Mouse (Mus musculus) stomach, embryonic 16.5 days (tissue): ENCODE data around the gene Cers6. TPM values are rescaled to one million over a fixed set of nuclear protein-coding genes. Genes with fewer than 3 reads are reported as not detected.

Source experiments
- ATAC-seq: fragments of 200-750 bp; cut with Nextera tagmentation; 2 replicates; pipeline ENCODE4 v1.8.0; 2017; ENCODE audit warnings: moderate number of reproducible peaks, moderate TSS enrichment; ENCODE audit not compliant: insufficient read depth, low FRiP score
- H3K27ac ChIP-seq: fragments of 300-500 bp; sonication (generic); 2 replicates; pipeline ENCODE4 v1.5.1; 2014; ENCODE audit warnings: low read length
- H3K27me3 ChIP-seq: fragments of 300-500 bp; sonication (generic); 2 replicates; pipeline ENCODE4 v1.6.1; 2014; ENCODE audit warnings: low read length, control low read depth, mixed read lengths; ENCODE audit not compliant: control insufficient read depth, insufficient read depth
- H3K36me3 ChIP-seq: fragments of 300-500 bp; sonication (generic); 2 replicates; pipeline ENCODE4 v1.6.1; 2014; ENCODE audit warnings: low read length; ENCODE audit not compliant: control insufficient read depth, insufficient read depth
- H3K4me1 ChIP-seq: fragments of 300-500 bp; sonication (generic); 2 replicates; pipeline ENCODE4 v1.6.1; 2014; ENCODE audit warnings: low read length, control low read depth, mixed read lengths; ENCODE audit not compliant: control insufficient read depth, insufficient read depth
- H3K4me2 ChIP-seq: fragments of 300-500 bp; sonication (generic); 2 replicates; pipeline ENCODE4 v1.6.1; 2014; ENCODE audit warnings: low read depth, low read length, mixed read lengths
- H3K4me3 ChIP-seq: fragments of 300-500 bp; sonication (generic); replicated peaks from 2 replicates; pipeline ENCODE4 v1.5.1; 2014; ENCODE audit warnings: mild to moderate bottlenecking, low read length
- H3K9ac ChIP-seq: fragments of 300-500 bp; sonication (generic); 2 replicates; pipeline ENCODE4 v1.6.1; 2014; ENCODE audit warnings: low read length
- H3K9me3 ChIP-seq: fragments of 300-500 bp; sonication (generic); replicated peaks from 2 replicates; pipeline ENCODE4 v1.6.1; 2016; ENCODE audit warnings: low read length, control low read depth; ENCODE audit not compliant: control insufficient read depth
- WGBS: fragments of 180-500 bp; shearing (Covaris S2); extraction: QIAGEN DNeasy Blood & Tissue Kit; methylation state at CpG from one replicate; pipeline ENCODE4 v1.1.7; 2014; 5-methylcytosine and 5-hydroxymethylcytosine counted together
- polyA plus RNA-seq: library from polyadenylated mRNA; unstranded; fragments of >200 nt; fragmentation: Nextera tagmentation; extraction: Ambion mirVana; gene quantifications from 2 replicates; pipeline ENCODE4 v1.2.1, GENCODE M21; 2015

The Cers6 gene
- polyA plus RNA-seq, 1 experiment from 2014 or later = 26.0 TPM

DNA sequence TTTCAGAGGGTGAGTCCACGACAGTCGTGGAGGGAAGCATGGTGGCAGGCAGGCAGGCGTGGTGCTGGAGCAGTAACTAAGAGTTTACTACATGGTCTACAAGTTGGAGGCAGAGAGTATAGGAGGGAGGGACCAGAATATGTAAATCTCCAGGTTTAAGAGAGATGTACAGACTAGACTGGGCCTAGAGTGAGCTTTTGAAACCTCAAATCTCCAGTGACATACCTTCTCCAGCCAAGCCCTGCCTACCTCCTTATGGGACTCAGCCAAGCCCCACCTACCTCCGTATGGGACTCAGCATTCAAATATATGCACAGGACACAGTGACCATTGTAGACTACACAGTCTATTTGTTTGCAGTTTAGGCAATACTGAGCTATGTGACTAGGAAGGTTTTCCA, 184.7 kb downstream of the Cers6 start:
- H3K4me1 ChIP-seq = 0 out of 2 replicates have a peak, but pooled peaks cover 3% of the 10 kb centered on the region
- no peak for ATAC-seq
- no peak overlapping the region for H3K4me2 ChIP-seq
- H3K9me3 ChIP-seq = no peaks in the 10 kb centered on the region
- WGBS = 72% methylated on average over 4 of the region's 4 CpGs
- no peaks in the 10 kb centered on the region for H3K27me3 ChIP-seq
- no peak overlapping the region for H3K4me3 ChIP-seq
- no peaks in the 10 kb centered on the region for H3K36me3 ChIP-seq
- H3K9ac ChIP-seq = no peak overlapping the region
- H3K27ac ChIP-seq = no peak overlapping the region

DNA sequence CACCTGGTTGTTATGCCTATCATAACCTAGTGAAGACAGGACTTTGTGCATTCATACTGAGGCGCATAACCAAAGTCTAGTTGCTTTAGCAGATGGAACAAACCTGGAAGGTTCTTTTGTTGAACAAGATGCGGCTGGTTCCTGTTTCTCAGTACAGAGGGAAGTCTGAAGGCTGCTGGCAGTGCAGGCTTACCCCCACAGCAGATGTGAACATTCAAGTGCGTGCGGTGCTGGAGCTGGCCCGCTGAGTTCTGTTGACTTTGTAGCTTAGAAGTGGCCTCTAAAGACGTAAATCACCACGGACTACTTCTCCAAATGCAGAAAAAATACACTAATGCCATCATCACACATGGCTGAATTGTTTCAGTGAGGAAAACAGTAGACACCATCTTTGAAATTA, 186.1 kb downstream of the Cers6 start:
- no peak for ATAC-seq
- Histone ChIP-seq H3K4me1 (0 out of 2 replicates have a peak, but pooled peaks cover 3% of the 10 kb centered on the region), H3K27me3 (no peaks in the 10 kb centered on the region), H3K4me2 (no peak overlapping the region), H3K4me3 (no peak overlapping the region), H3K9me3 (no peaks in the 10 kb centered on the region), H3K36me3 (no peaks in the 10 kb centered on the region), H3K9ac (no peak overlapping the region), H3K27ac (no peak overlapping the region)
- WGBS = 62% methylated on average over 7 of the region's 7 CpGs

GRCm38 (mm10) chr2:69047805-69048204, 186.6 kb downstream of the Cers6 start:
- Histone ChIP-seq H3K9ac (no peak overlapping the region), H3K4me1 (0 out of 2 replicates have a peak, but pooled peaks cover 3% of the 10 kb centered on the region), H3K27me3 (no peaks in the 10 kb centered on the region), H3K9me3 (no peaks in the 10 kb centered on the region), H3K4me3 (no peak overlapping the region), H3K36me3 (no peaks in the 10 kb centered on the region), H3K27ac (no peak overlapping the region), H3K4me2 (no peak overlapping the region)
- 91% methylated on average over 3 of the region's 3 CpGs for WGBS
- ATAC-seq = no peak

DNA sequence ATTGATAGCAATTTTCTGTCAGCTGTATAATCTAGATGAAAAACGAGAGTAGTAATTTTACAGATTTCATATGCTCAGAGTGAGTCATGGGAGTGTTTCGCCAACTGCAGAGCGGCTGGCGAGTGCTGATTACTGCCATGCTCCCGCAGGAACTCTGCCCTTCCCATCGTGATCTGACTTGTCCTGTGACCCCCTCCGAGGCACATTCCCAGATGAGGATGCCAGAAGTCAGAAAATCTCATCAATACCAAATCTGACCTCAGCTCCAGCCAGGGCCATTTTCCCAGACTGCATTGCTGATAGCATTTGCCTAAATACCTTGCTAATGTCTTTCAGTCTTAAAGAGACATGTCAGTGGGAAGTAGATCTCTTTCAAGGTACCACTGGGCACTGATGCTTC, 187.9 kb downstream of the Cers6 start:
- WGBS = 57% methylated on average over 7 of the region's 7 CpGs
- H3K27ac ChIP-seq = no peak overlapping the region

DNA sequence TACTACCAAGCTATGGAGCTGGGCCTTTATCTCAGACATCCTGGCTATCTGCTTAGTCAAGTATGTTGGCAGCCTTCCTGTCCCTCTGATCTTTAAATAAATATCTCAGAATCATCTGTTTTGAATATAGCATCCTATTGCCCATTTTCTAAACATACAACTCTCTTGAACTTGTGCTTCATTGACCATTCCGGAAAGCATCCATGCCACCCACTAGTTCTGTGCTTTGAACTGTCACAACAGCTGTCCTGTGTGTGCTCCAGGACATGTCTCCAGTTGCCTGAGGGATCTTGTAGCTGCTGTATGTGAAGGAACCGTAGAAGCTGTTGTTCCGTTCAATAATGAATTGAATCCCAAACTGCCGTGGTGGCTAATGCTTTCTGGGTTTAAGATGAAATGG, 188.9 kb downstream of the Cers6 start:
- Histone ChIP-seq H3K9ac (no peak overlapping the region), H3K36me3 (no peaks in the 10 kb centered on the region), H3K27ac (no peak overlapping the region), H3K27me3 (no peaks in the 10 kb centered on the region), H3K9me3 (no peaks in the 10 kb centered on the region), H3K4me1 (peaks cover 8% of the 10 kb centered on the region; the same call in 1 of the 2 replicates), H3K4me3 (no peak overlapping the region), H3K4me2 (no peak overlapping the region)
- WGBS = 66% methylated on average over 4 of the region's 4 CpGs
- no peak for ATAC-seq

More for the DNA sequence above, 187.9 kb downstream of the Cers6 start:
- no peak overlapping the region for H3K4me2 ChIP-seq
- no peaks in the 10 kb centered on the region for H3K36me3 ChIP-seq
- H3K9me3 ChIP-seq = no peaks in the 10 kb centered on the region
- ATAC-seq = no peak
- no peak overlapping the region for H3K9ac ChIP-seq
- peaks cover 8% of the 10 kb centered on the region; the same call in 1 of the 2 replicates for H3K4me1 ChIP-seq
- no peak overlapping the region for H3K4me3 ChIP-seq
- H3K27me3 ChIP-seq = no peaks in the 10 kb centered on the region

DNA sequence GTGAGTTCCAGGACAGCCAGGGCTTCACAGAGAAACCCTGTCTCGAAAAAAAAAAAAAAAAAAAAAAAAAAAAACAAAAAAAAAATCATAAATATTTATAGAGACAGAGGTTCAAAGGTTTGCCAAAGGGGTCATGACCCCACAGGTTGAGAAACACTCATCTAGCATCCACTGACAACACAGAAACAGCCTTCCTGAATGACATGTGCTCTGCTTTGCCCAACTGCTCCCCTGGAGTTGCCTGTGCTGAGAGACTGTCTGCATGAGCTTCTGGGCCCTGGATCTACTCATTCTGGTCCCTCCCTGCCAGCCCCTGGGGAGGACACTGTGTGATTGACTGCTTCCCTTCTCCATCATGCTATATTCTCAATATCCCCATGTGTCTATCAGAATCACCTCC, 190.4 kb downstream of the Cers6 start:
- H3K9ac ChIP-seq = no peak overlapping the region
- no peak for ATAC-seq
- 50% methylated on average over 1 of the region's 1 CpGs for WGBS

GRCm38 (mm10) chr2:69053210-69053858, 192.1 kb downstream of the Cers6 start:
- Histone ChIP-seq H3K4me2 (no peak overlapping the region), H3K27me3 (no peaks in the 10 kb centered on the region), H3K4me3 (no peak overlapping the region), H3K4me1 (peaks cover 8% of the 10 kb centered on the region; the same call in 1 of the 2 replicates), H3K9me3 (no peaks in the 10 kb centered on the region), H3K27ac (peak overlapping the region; percentile 42), H3K9ac (no peak overlapping the region), H3K36me3 (no peaks in the 10 kb centered on the region)
- peak; percentile 52; the same call in 1 of the 2 replicates for ATAC-seq
- 42% methylated on average over 4 of the region's 4 CpGs for WGBS

More for the DNA sequence above, 190.4 kb downstream of the Cers6 start:
- H3K4me3 ChIP-seq = no peak overlapping the region
- no peaks in the 10 kb centered on the region for H3K36me3 ChIP-seq
- H3K4me1 ChIP-seq = peaks cover 8% of the 10 kb centered on the region; the same call in 1 of the 2 replicates
- H3K27me3 ChIP-seq = no peaks in the 10 kb centered on the region
- H3K9me3 ChIP-seq = no peaks in the 10 kb centered on the region
- no peak overlapping the region for H3K4me2 ChIP-seq
- H3K27ac ChIP-seq = no peak overlapping the region

DNA sequence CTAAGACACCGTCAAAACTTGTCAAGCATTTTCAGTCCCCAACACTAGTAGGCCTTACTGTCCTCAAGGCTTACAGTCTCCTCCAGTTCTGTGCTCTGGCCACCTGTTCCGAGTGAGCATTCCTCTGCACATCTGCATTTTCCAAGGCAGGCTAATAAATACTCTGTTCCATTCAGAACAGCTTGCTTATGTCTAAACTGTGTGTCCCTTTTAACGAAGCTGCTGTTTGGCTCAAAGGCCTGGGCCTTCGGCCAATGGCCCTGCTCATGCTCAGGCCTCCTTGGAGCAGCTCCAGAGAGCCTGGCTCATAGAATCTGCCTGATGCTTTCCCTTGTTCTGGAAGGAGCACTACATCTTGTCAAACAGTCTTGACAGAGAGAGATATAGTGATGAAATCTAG, 193.0 kb downstream of the Cers6 start:
- Histone ChIP-seq H3K4me1 (peaks cover 8% of the 10 kb centered on the region; the same call in 1 of the 2 replicates), H3K36me3 (no peaks in the 10 kb centered on the region), H3K9ac (no peak overlapping the region), H3K27me3 (no peaks in the 10 kb centered on the region), H3K9me3 (no peaks in the 10 kb centered on the region), H3K4me2 (no peak overlapping the region), H3K4me3 (no peak overlapping the region), H3K27ac (peak overlapping the region; percentile 12; the same call in 1 of the 2 replicates)
- ATAC-seq = peak; percentile 91
- WGBS = 45% methylated on average over 4 of the region's 4 CpGs

DNA sequence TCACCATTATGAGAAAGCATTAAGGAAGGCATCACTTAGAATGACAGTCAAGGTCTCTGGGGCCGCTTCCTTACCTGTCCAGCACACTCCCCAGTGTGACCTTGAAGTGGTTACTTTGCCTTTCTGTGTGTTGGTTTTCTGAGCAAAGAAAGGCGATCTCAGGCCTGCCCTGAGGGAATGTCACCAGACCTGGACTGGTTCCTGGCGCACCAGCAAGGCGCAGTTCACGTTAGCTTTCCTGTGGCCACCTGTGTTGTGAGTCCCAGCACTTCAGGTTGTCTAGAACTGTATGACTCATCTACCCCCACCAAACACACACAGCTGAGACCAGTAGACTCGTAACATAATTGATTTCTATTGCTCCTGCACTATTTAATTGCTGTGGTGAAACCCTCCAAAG, 193.9 kb downstream of the Cers6 start:
- no peak for ATAC-seq

More for the DNA sequence above, 193.9 kb downstream of the Cers6 start:
- H3K27me3 ChIP-seq = no peaks in the 10 kb centered on the region
- no peak overlapping the region for H3K9ac ChIP-seq
- no peaks in the 10 kb centered on the region for H3K9me3 ChIP-seq
- 89% methylated on average over 6 of the region's 6 CpGs for WGBS
- no peak overlapping the region for H3K4me3 ChIP-seq
- H3K4me1 ChIP-seq = peaks cover 4% of the 10 kb centered on the region; the same call in 1 of the 2 replicates
- no peak overlapping the region for H3K27ac ChIP-seq
- H3K36me3 ChIP-seq = no peaks in the 10 kb centered on the region
- H3K4me2 ChIP-seq = no peak overlapping the region
